Mouse (Mus musculus) megakaryocyte, embryonic 14.5 days (primary cell): ENCODE measurements around the gene Adam1a. TPM values are rescaled to one million over a fixed set of nuclear protein-coding genes. Genes with fewer than 3 reads are reported as not detected.
A peak's percentile ranks its signal among the peaks of the same experiment; 100 is the strongest.

Source experiments
- H3K27me3 ChIP-seq: replicated peaks from 2 replicates; pipeline ENCODE3; 2012; ENCODE audit warnings: inconsistent platforms
- H3K36me3 ChIP-seq: replicated peaks from 2 replicates; pipeline ENCODE3; 2012; ENCODE audit warnings: low read length, inconsistent platforms, mixed read lengths
- H3K4me1 ChIP-seq: 2 replicates; pipeline ENCODE4 v1.6.1; 2012; ENCODE audit warnings: inconsistent platforms
- H3K4me3 ChIP-seq: replicated peaks from 2 replicates; pipeline ENCODE3; 2012; ENCODE audit warnings: moderate library complexity, mild to moderate bottlenecking, inconsistent platforms
- H3K9me3 ChIP-seq: 2 replicates; pipeline ENCODE4 v1.6.1; 2012; ENCODE audit warnings: inconsistent platforms
- FLI1 ChIP-seq: IDR thresholded peaks from 2 replicates; pipeline ENCODE4 v1.6.1; 2012; ENCODE audit warnings: low read length, inconsistent platforms, mixed read lengths
- GATA1 ChIP-seq: IDR thresholded peaks from 3 replicates; pipeline ENCODE4 v1.6.1; 2012; ENCODE audit warnings: mixed read lengths, low read length, inconsistent platforms, borderline replicate concordance
- polyA plus RNA-seq: library from polyadenylated mRNA; stranded (reverse); fragments of >175 nt; gene quantifications from 2 replicates; pipeline ENCODE4 v1.2.3, GENCODE M21; 2012; ENCODE audit warnings: low replicate concordance; ENCODE audit not compliant: insufficient read depth

Adam1a gene
- polyA plus RNA-seq, 1 experiment = not detected

- Histone ChIP-seq H3K9me3 (no peaks in the 10 kb centered on the region), H3K36me3 (peaks cover 36% of the 10 kb centered on the region), H3K4me1 (peaks cover 19% of the 10 kb centered on the region), H3K4me3 (peak overlapping the region; percentile 86), H3K27me3 (no peaks in the 10 kb centered on the region)
- no peak for TF ChIP-seq GATA1
- no peak for TF ChIP-seq FLI1
These were observed 19.2 kb upstream of the Adam1a start for GRCm38 (mm10) chr5:121564468-121564895.

GRCm38 (mm10) chr5:121562436-121562835 lies 17.2 kb upstream of the Adam1a start:
- peaks cover 16% of the 10 kb centered on the region for H3K36me3 ChIP-seq

DNA sequence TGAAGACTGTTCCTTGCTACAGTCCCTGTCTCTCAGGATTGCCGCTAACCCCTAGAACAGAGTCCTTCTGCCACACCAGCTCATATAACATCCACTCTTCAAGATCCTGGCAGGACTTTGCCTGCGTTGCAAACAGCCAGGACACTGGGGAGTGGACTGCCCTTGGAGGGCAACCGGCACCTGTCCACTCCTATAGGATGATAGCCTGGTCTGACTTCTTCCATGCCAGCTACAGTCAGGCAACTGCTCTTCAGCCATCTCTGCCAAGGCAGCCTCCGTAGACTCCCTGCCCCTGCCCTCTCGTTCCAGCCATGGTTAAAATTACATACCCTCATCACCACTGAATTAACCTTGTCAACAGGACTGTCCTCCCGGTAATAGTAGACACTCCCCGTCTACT lies 3.9 kb upstream of the Adam1a start:
- no peak overlapping the region for H3K4me3 ChIP-seq
- TF ChIP-seq GATA1 (no peak), FLI1 (no peak)
- H3K4me1 ChIP-seq = peaks cover 44% of the 10 kb centered on the region
- H3K27me3 ChIP-seq = peaks cover 4% of the 10 kb centered on the region
- H3K9me3 ChIP-seq = peaks cover 12% of the 10 kb centered on the region
- no peaks in the 10 kb centered on the region for H3K36me3 ChIP-seq

More at GRCm38 (mm10) chr5:121562436-121562835, 17.2 kb upstream of the Adam1a start:
- Histone ChIP-seq H3K27me3 (peaks cover 7% of the 10 kb centered on the region), H3K9me3 (no peaks in the 10 kb centered on the region), H3K4me3 (no peak overlapping the region), H3K4me1 (peaks cover 19% of the 10 kb centered on the region)
- TF ChIP-seq GATA1 (no peak), FLI1 (no peak)

DNA sequence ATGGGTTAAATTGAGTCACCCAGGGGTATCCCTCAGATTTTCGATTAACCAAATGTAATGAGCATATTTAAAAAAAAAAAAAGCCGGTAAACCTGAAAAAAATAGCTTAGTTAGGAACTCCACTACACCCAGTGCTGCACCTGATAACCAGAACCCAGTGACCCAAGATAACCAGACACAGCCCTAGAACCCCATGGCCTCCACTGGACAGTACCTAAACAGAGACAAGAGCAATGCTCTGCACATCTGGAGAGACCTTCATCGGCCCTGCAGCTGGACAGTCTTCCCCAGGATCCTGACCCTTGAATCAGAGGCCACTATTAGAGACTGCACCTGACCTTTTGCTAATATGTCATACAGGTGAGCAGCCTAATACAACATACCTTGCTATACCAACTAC lies 1.8 kb upstream of the Adam1a start:
- H3K4me1 ChIP-seq = peaks cover 55% of the 10 kb centered on the region
- no peak overlapping the region for H3K4me3 ChIP-seq
- H3K36me3 ChIP-seq = no peaks in the 10 kb centered on the region
- peaks cover 4% of the 10 kb centered on the region for H3K27me3 ChIP-seq
- TF ChIP-seq FLI1 (no peak), GATA1 (no peak)
- H3K9me3 ChIP-seq = peaks cover 12% of the 10 kb centered on the region

DNA sequence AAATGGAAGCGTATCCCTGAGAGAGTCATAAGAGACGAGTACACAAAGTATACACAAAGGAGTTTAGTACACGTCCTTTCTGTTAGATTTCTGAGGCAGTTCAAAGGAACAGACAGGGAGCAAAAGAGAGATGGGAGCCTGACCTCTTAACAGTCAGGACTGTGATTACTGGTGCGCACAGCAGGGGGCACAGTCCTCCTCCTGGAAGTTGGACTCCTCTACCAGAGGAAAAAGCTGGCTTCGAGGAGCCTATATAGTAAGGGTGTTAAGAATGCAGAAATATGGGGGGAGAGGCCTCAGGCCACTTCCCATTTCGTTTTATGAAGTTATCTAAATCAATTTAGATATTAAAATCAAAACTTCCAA lies 1.2 kb upstream of the Adam1a start:
- Histone ChIP-seq H3K27me3 (peaks cover 2% of the 10 kb centered on the region), H3K9me3 (peaks cover 8% of the 10 kb centered on the region), H3K36me3 (no peaks in the 10 kb centered on the region), H3K4me1 (peaks cover 57% of the 10 kb centered on the region), H3K4me3 (peak overlapping the region; percentile 96)
- TF ChIP-seq GATA1 (no peak), FLI1 (no peak)

GRCm38 (mm10) chr5:121545793-121546529 lies 679 bp upstream of the Adam1a start, which contains the start of gene Mapkapk5:
Mapkapk5 (minus strand) TSS chr5:121545905.
- Histone ChIP-seq H3K36me3 (no peaks in the 10 kb centered on the region), H3K4me1 (peaks cover 58% of the 10 kb centered on the region), H3K9me3 (peaks cover 4% of the 10 kb centered on the region), H3K4me3 (peak within 1 kb of the TSS; percentile 96), H3K27me3 (peaks cover 2% of the 10 kb centered on the region)
- TF ChIP-seq GATA1 = no peak

DNA sequence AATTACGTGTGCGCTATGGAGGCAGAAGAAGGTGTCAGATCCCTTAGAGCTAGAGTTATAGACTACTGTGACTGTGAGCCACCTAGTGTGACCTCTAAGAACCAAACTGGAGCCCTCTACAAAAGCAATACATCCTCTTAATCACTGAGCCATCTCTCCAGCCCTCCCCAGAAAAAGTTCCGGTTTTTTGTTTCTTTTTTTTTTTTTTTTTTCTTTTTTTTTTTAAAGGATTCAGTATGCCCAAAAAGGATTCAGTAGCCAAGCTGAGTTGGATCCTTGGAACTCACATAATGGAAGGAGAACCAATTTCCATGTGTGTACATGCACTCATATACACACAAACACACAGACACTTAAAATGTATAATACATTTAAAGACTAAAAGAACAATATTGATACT lies 1.9 kb downstream of the Adam1a start:
- Histone ChIP-seq H3K9me3 (no peaks in the 10 kb centered on the region), H3K27me3 (no peaks in the 10 kb centered on the region), H3K4me3 (no peak overlapping the region), H3K36me3 (peaks cover 22% of the 10 kb centered on the region), H3K4me1 (peaks cover 50% of the 10 kb centered on the region)
- TF ChIP-seq GATA1 (no peak), FLI1 (no peak)

DNA sequence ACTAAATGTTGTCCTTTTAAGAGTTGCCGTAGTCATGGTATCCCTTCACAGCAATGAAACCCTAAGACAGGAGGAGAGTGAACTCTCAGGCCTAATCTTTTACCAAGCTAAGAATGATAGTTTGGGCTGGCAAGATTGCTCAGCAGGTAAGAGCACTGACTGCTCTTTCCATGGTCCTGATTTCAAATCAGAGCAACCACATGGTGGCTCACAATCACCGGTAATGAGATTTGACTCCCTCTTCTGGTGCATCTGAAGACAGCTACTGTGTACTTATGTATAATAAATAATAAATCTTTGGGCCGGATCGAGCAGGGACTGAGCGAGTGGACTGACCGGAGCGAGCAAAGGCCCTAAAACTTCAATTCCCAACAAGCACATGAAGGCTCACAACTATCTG lies 4.0 kb downstream of the Adam1a start:
- Histone ChIP-seq H3K9me3 (no peaks in the 10 kb centered on the region), H3K4me1 (peaks cover 37% of the 10 kb centered on the region), H3K27me3 (no peaks in the 10 kb centered on the region), H3K4me3 (no peak overlapping the region), H3K36me3 (peaks cover 44% of the 10 kb centered on the region)
- no peak for TF ChIP-seq GATA1
- TF ChIP-seq FLI1 = no peak

- no peak for TF ChIP-seq FLI1
- H3K4me3 ChIP-seq = no peak overlapping the region
- peaks cover 56% of the 10 kb centered on the region for H3K36me3 ChIP-seq
- H3K9me3 ChIP-seq = no peaks in the 10 kb centered on the region
- no peaks in the 10 kb centered on the region for H3K27me3 ChIP-seq
- H3K4me1 ChIP-seq = peaks cover 38% of the 10 kb centered on the region
These were observed 5.2 kb downstream of the Adam1a start for GRCm38 (mm10) chr5:121540066-121540465.

- Histone ChIP-seq H3K27me3 (no peaks in the 10 kb centered on the region), H3K9me3 (no peaks in the 10 kb centered on the region), H3K36me3 (peaks cover 79% of the 10 kb centered on the region), H3K4me1 (peaks cover 15% of the 10 kb centered on the region), H3K4me3 (no peak overlapping the region)
- TF ChIP-seq GATA1 (no peak), FLI1 (no peak)
These were observed 7.7 kb downstream of the Adam1a start for GRCm38 (mm10) chr5:121537588-121537987.
